Mouse (Mus musculus) megakaryocyte, embryonic 14.5 days (primary cell): ENCODE measurements around the gene Otud4. TPM values are rescaled to one million over a fixed set of nuclear protein-coding genes. Genes with fewer than 3 reads are reported as not detected.
"Not testable (repeated sequence)": the region's sequence is repeated elsewhere in the genome, so short reads cannot be mapped to it uniquely, and the experiment has no call there.

Source experiments
- H3K27me3 ChIP-seq: replicated peaks from 2 replicates; pipeline ENCODE3; 2012; ENCODE audit warnings: inconsistent platforms
- H3K36me3 ChIP-seq: replicated peaks from 2 replicates; pipeline ENCODE3; 2012; ENCODE audit warnings: low read length, inconsistent platforms, mixed read lengths
- H3K4me1 ChIP-seq: 2 replicates; pipeline ENCODE4 v1.6.1; 2012; ENCODE audit warnings: inconsistent platforms
- H3K4me3 ChIP-seq: replicated peaks from 2 replicates; pipeline ENCODE3; 2012; ENCODE audit warnings: moderate library complexity, mild to moderate bottlenecking, inconsistent platforms
- H3K9me3 ChIP-seq: 2 replicates; pipeline ENCODE4 v1.6.1; 2012; ENCODE audit warnings: inconsistent platforms
- FLI1 ChIP-seq: IDR thresholded peaks from 2 replicates; pipeline ENCODE4 v1.6.1; 2012; ENCODE audit warnings: low read length, inconsistent platforms, mixed read lengths
- GATA1 ChIP-seq: IDR thresholded peaks from 3 replicates; pipeline ENCODE4 v1.6.1; 2012; ENCODE audit warnings: mixed read lengths, low read length, inconsistent platforms, borderline replicate concordance
- polyA plus RNA-seq: library from polyadenylated mRNA; stranded (reverse); fragments of >175 nt; gene quantifications from 2 replicates; pipeline ENCODE4 v1.2.3, GENCODE M21; 2012; ENCODE audit warnings: low replicate concordance; ENCODE audit not compliant: insufficient read depth

Gene Otud4
- 0.46 and 0.87 TPM in 2 replicates for polyA plus RNA-seq

DNA sequence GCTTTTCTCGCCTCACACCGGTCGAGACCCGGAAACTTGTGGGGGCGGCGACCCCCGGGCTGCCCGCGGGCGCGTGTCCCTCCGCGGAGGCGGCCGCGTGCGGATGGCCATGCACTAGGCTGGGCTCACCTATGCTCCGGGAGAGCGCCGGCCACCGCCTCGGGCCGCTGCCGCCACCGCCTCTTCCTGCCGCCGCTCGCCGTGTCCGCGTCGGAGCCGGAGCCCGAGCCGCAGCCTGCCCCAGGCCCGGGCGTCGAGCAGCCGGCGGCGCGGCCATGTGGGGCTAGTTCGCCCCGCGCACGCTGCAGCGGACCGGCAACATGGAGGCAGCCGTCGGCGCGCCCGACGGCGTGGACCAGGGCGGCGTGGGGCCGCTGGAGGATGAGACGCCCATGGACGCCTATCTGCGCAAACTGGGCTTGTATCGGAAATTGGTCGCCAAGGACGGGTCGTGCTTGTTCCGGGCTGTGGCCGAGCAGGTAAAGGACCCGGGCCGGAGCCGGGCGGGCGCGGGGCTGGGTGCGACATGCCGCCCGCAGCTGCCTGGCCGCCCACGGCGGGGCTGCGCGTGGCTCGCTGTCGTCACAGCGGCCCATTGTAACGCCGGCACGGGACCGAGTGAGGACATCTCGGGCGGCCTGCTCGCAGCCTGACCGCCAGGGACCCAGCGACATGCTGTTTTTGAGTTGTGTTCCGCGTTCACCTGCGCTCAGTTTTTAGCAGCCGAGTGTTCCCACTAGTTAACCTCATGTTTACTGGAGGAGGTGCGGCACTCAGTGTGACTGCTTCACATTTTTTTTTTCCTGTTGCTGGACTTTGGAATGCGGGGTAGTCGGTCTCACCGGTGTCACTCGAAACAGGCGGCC lies at the start of gene Otud4:
TSS of gene Otud4 (plus strand) at position 33 of the 866 bp plus-strand sequence.
- peaks cover 19% of the 10 kb centered on the region for H3K36me3 ChIP-seq
- peaks cover 5% of the 10 kb centered on the region for H3K9me3 ChIP-seq
- TF ChIP-seq FLI1 (no peak), GATA1 (no peak)

DNA sequence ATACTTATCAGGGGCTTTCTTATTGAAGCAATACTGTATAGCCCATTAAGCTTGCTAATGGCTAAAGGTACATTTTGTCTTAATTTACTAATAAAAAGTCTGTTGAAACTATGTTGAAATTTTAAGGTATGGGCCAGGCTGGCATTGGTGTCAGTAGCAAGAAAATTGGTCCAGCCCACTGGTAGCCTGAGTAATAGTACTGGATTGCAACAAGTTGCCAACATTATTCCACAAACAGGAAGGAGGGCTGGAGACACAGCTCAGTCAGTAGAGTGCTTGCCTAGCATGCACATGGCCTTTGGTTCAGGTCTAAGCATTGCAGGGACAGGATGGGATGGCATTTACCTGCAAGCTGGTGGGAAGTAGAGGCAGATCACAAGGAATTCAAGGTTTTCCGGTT lies 38.5 kb upstream of the Otud4 start:
- Histone ChIP-seq H3K4me3 (no peak overlapping the region), H3K4me1 (peaks cover 19% of the 10 kb centered on the region), H3K27me3 (no peaks in the 10 kb centered on the region), H3K9me3 (no peaks in the 10 kb centered on the region), H3K36me3 (no peaks in the 10 kb centered on the region)
- TF ChIP-seq FLI1 = no peak
- TF ChIP-seq GATA1 = no peak

More for the DNA sequence above, at the start of gene Otud4:
- H3K27me3 ChIP-seq = no peaks in the 10 kb centered on the region
- peaks cover 42% of the 10 kb centered on the region for H3K4me1 ChIP-seq
- H3K4me3 ChIP-seq = peak within 1 kb of the TSS; percentile 98

DNA sequence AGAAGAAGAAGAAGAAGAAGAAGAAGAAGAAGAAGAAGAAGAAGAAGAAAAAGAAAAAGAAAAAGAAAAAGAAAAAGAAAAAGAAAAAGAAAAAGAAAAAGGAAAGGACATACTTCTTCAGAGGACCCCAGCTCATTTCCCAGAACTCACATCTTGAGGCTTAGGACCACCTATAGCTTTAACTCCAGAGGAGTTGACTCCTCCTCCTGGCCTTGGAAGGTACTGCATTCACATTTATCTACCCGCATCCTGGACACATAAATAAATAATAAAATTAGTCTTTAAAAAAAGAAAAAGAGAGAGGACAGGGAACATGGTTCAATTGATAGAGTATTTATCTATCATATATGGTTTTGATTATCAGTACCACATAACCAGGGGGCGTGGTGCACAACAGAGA lies 36.2 kb upstream of the Otud4 start:
- peaks cover 21% of the 10 kb centered on the region for H3K4me1 ChIP-seq
- H3K27me3 ChIP-seq, H3K4me3 ChIP-seq, H3K9me3 ChIP-seq, H3K36me3 ChIP-seq: not testable (repeated sequence)

DNA sequence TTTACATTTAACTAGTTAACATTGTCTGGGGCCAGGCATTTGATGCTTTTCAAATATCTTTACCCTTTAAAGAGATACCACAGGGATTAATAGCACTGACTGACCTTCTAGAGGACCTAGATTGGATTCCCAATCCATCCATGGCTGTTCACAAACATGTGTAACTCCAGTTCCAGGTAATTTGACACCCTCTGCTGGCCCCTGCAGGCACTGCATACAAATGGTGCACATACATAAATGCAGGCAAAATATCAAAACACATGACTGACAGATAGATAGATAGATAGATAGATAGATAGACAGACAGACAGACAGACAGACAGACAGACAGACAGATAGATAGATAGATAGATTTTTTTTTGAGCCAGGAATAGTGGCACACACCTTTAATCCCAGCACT lies 33.2 kb upstream of the Otud4 start:
- Histone ChIP-seq H3K4me1 (peaks cover 24% of the 10 kb centered on the region), H3K27me3 (no peaks in the 10 kb centered on the region), H3K9me3 (no peaks in the 10 kb centered on the region), H3K4me3 (no peak overlapping the region), H3K36me3 (no peaks in the 10 kb centered on the region)
- TF ChIP-seq GATA1 (no peak), FLI1 (no peak)

DNA sequence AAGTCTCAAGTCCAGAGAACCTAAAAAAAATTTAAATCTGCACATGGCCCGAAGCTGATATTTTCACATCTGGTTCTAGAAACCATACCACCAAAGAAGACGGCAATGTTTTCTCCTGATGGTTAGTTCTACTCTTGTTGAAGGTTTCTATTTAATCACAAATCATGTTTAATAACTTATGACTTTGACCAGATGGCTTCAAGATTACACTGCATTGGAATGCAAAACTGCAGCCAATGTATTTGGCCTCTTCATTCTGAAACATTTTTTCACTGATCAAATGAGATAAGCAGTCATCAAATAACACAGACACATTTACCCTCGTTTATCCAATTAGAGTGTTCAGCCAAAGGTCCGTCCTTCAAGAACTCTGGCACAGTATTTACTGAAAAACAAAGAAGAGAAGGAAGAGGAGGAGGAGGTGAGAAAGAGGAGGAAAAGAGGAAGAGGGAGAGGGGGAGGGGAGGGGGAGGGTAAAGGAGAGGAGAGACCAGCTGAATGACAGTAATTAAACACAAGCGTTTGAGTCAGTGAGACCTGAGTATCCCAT lies 32.6 kb upstream of the Otud4 start:
- Histone ChIP-seq H3K27me3 (no peaks in the 10 kb centered on the region), H3K4me3 (no peak overlapping the region), H3K4me1 (peaks cover 29% of the 10 kb centered on the region), H3K36me3 (no peaks in the 10 kb centered on the region), H3K9me3 (no peaks in the 10 kb centered on the region)
- TF ChIP-seq FLI1 (no peak), GATA1 (no peak)

DNA sequence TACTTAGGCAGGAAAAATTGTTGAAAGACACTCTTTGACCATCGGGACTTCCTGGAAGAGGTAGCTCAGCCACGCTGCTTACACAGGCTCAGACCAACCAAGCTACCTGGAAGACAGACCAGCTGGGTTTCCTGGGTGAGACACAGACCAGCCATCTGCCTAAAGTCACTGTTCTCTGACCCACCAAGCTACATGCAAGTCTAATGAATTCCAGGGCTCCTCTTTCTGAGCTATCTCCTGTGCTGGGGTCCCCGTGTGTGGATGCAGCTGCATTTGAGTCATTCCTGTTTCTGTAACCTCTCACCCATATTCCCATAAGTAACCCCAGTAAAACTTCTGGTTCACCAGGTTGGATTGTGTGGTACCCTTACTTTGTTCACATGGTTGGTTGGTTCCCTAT lies 30.7 kb upstream of the Otud4 start:
- TF ChIP-seq GATA1 (no peak), FLI1 (no peak)
- H3K27me3 ChIP-seq = no peaks in the 10 kb centered on the region
- no peaks in the 10 kb centered on the region for H3K9me3 ChIP-seq
- H3K36me3 ChIP-seq = no peaks in the 10 kb centered on the region
- no peak overlapping the region for H3K4me3 ChIP-seq
- peaks cover 48% of the 10 kb centered on the region for H3K4me1 ChIP-seq

DNA sequence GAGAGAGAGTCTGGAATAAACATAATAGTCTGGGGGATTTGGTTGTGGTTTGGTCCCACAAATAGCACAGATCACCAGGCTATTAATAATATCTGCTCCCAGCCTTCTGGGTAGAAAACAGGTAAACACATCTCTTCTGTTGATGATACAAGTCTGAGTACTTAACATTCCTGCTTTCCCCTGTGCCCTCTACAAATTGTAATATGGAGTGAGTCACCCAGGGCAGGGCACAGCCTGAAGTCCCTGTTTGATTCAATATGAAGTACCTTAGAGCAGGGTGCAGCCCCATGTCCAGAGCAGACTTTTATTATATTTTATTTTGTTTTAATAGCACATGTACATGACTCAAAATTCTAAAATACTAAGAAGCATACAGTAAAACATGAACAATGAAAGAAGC lies 29.1 kb upstream of the Otud4 start:
- H3K4me1 ChIP-seq = peaks cover 51% of the 10 kb centered on the region
- no peaks in the 10 kb centered on the region for H3K27me3 ChIP-seq
- H3K4me3 ChIP-seq = no peak overlapping the region
- no peak for TF ChIP-seq FLI1
- TF ChIP-seq GATA1 = no peak
- no peaks in the 10 kb centered on the region for H3K36me3 ChIP-seq
- H3K9me3 ChIP-seq = no peaks in the 10 kb centered on the region

DNA sequence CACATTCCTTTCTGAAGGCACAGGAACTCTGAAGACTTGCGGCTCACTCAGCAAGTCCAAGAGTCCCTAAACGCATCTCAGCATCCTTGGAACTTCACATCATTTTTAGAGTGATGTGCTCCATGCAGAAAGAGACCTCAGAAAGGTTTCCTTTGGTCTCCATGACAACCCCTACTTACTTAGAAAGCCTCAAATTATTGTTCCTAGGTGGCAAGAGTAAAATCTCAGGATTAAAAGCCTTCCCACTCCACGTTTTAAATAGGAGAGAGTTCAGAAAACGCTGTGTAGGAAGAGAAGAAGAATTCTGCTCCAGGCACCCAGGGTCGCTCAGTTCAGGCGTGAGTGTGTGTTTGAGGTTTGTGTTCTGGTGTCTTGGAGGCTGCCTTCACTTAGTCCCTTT lies 27.1 kb upstream of the Otud4 start:
- Histone ChIP-seq H3K9me3 (no peaks in the 10 kb centered on the region), H3K27me3 (no peaks in the 10 kb centered on the region), H3K4me1 (peaks cover 51% of the 10 kb centered on the region), H3K36me3 (no peaks in the 10 kb centered on the region), H3K4me3 (no peak overlapping the region)
- TF ChIP-seq GATA1 (no peak), FLI1 (no peak)

DNA sequence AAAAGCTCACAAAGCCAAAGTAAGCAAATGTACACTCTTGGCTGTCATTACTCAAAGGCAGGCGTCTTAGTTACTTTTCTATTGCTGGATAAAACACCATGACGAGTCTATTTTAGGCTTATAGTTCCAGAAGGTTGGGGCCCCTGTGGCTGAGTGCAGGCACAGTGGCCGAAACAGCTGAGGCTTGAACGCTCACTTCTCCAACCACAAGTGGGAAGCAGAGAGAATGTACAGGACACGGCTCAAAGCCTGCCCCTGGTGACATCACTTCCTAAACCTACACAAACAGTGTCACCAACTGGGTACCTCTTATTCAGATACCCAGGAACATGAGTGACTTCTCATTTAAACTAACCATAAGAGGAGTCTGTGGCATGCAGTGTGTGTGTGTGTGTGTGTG lies 26.5 kb upstream of the Otud4 start:
- no peaks in the 10 kb centered on the region; the same call in 1 of the 2 replicates for H3K9me3 ChIP-seq
- peak overlapping the region; percentile 76 for H3K4me3 ChIP-seq
- H3K36me3 ChIP-seq = no peaks in the 10 kb centered on the region
- peaks cover 56% of the 10 kb centered on the region for H3K4me1 ChIP-seq
- no peak for TF ChIP-seq GATA1
- TF ChIP-seq FLI1 = no peak
- H3K27me3 ChIP-seq = no peaks in the 10 kb centered on the region

DNA sequence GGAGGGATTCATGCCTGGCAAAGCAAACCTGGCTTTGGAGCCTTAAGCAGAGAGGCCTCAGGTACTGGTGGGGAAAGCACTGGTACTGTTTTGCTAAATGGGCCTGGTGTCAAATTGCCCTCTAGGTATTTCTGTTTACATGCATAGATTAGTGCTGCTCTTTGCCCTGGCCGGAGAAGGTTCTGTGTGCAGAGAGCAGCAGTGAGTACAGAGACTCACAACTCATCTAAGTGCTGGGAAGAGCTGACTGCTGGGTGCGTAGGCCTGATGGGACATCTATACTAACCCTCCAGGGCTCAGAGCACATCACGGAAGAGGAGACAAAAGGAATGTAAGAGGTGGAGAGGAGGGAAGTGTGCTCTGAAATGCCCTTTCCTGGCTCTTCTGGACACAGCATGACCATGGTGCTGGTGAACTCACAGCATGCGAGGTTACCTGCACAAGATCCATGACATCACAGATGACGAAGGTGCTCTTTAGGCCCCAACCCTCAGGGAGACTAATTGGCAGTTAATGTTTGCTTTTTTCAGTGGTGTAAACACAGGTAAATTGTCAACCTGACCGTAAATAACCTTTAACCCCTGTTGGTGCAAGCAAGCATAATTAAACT lies 23.6 kb upstream of the Otud4 start:
- no peaks in the 10 kb centered on the region for H3K36me3 ChIP-seq
- H3K9me3 ChIP-seq = no peaks in the 10 kb centered on the region; the same call in 1 of the 2 replicates
- peaks cover 61% of the 10 kb centered on the region for H3K4me1 ChIP-seq
- TF ChIP-seq FLI1 (no peak), GATA1 (no peak)
- H3K27me3 ChIP-seq = no peaks in the 10 kb centered on the region
- H3K4me3 ChIP-seq = no peak overlapping the region
